Mouse (Mus musculus): ENCODE data around the gene Rapgef1. TPM values are rescaled to one million over a fixed set of nuclear protein-coding genes. Genes with fewer than 3 reads are reported as not detected.

Gene Rapgef1
- total and polyA plus RNA-seq, 2 experiments, result 11.8 to 25.3 TPM

GRCm38 (mm10) chr2:29648956-29649794 is 29.7 kb downstream of the Rapgef1 start:
- Histone ChIP-seq H3K4me1 (ENCODE audit: control insufficient read depth, insufficient read depth, low read length) (peaks cover 10% of the 10 kb centered on the region), H3K36me3 (ENCODE audit: control insufficient read depth, insufficient read depth, low read length) (no peaks in the 10 kb centered on the region), H3K27ac (replicated peaks; ENCODE audit: insufficient read depth, low read depth, low read length) (peak overlapping the region; percentile 77), H3K79me2 (ENCODE audit: control insufficient read depth, insufficient read depth, low read length) (peaks cover 56% of the 10 kb centered on the region; the same call in 1 of the 2 replicates), H3K4me3 (ENCODE audit: insufficient read depth, low read depth, low read length) (no peak overlapping the region), H3K9ac (ENCODE audit: low read depth, low read length) (no peak overlapping the region), H3K27me3 (ENCODE audit: control insufficient read depth, insufficient read depth, low read length) (no peaks in the 10 kb centered on the region)
- WGBS, result 68% methylated on average over 6 of the region's 6 CpGs
- DNase-seq (ENCODE audit: extremely low read depth, low read depth, low spot score), result peak; percentile 48
- TF ChIP-seq POLR2A (IDR thresholded peaks at IDR 0.05; ENCODE audit: extremely low read depth, insufficient read depth, low read length) (no peak), CTCF (IDR thresholded peaks at IDR 0.05; ENCODE audit: low read depth, low read length) (no peak)

GRCm38 (mm10) chr2:29649795-29650457 is 30.4 kb downstream of the Rapgef1 start:
- H3K9ac ChIP-seq (ENCODE audit: low read depth, low read length), result no peak overlapping the region
- H3K36me3 ChIP-seq (ENCODE audit: control insufficient read depth, insufficient read depth, low read length), result no peaks in the 10 kb centered on the region
- DNase-seq (ENCODE audit: extremely low read depth, low read depth, low spot score), result peak; percentile 72
- H3K27ac ChIP-seq (replicated peaks; ENCODE audit: insufficient read depth, low read depth, low read length), result peak overlapping the region; percentile 55
- TF ChIP-seq CTCF (IDR thresholded peaks at IDR 0.05; ENCODE audit: low read depth, low read length) (peak; percentile 41; the same call in 1 of the 2 replicates), POLR2A (IDR thresholded peaks at IDR 0.05; ENCODE audit: extremely low read depth, insufficient read depth, low read length) (no peak)
- H3K79me2 ChIP-seq (ENCODE audit: control insufficient read depth, insufficient read depth, low read length), result peaks cover 55% of the 10 kb centered on the region
- H3K27me3 ChIP-seq (ENCODE audit: control insufficient read depth, insufficient read depth, low read length), result no peaks in the 10 kb centered on the region
- peaks cover 10% of the 10 kb centered on the region for H3K4me1 ChIP-seq (ENCODE audit: control insufficient read depth, insufficient read depth, low read length)
- no peak overlapping the region for H3K4me3 ChIP-seq (ENCODE audit: insufficient read depth, low read depth, low read length)
- WGBS, result 51% methylated on average over 10 of the region's 10 CpGs

GRCm38 (mm10) chr2:29651876-29652275 is 32.4 kb downstream of the Rapgef1 start:
- Histone ChIP-seq H3K27ac (replicated peaks; ENCODE audit: insufficient read depth, low read depth, low read length) (no peak overlapping the region), H3K27me3 (ENCODE audit: control insufficient read depth, insufficient read depth, low read length) (no peaks in the 10 kb centered on the region), H3K9ac (ENCODE audit: low read depth, low read length) (no peak overlapping the region), H3K36me3 (ENCODE audit: control insufficient read depth, insufficient read depth, low read length) (no peaks in the 10 kb centered on the region), H3K4me3 (ENCODE audit: insufficient read depth, low read depth, low read length) (no peak overlapping the region), H3K4me1 (ENCODE audit: control insufficient read depth, insufficient read depth, low read length) (peaks cover 5% of the 10 kb centered on the region; the same call in 1 of the 2 replicates), H3K79me2 (ENCODE audit: control insufficient read depth, insufficient read depth, low read length) (peaks cover 58% of the 10 kb centered on the region)
- TF ChIP-seq POLR2A (IDR thresholded peaks at IDR 0.05; ENCODE audit: extremely low read depth, insufficient read depth, low read length) (no peak), CTCF (IDR thresholded peaks at IDR 0.05; ENCODE audit: low read depth, low read length) (no peak)
- DNase-seq (ENCODE audit: extremely low read depth, low read depth, low spot score), result no peak
- WGBS, result 86% methylated on average over 5 of the region's 5 CpGs

GRCm38 (mm10) chr2:29655433-29655832 is 35.9 kb downstream of the Rapgef1 start:
- Histone ChIP-seq H3K4me1 (ENCODE audit: control insufficient read depth, insufficient read depth, low read length) (peaks cover 6% of the 10 kb centered on the region; the same call in 1 of the 2 replicates), H3K9ac (ENCODE audit: low read depth, low read length) (no peak overlapping the region), H3K27me3 (ENCODE audit: control insufficient read depth, insufficient read depth, low read length) (no peaks in the 10 kb centered on the region), H3K36me3 (ENCODE audit: control insufficient read depth, insufficient read depth, low read length) (no peaks in the 10 kb centered on the region), H3K27ac (replicated peaks; ENCODE audit: insufficient read depth, low read depth, low read length) (no peak overlapping the region), H3K4me3 (ENCODE audit: insufficient read depth, low read depth, low read length) (no peak overlapping the region), H3K79me2 (ENCODE audit: control insufficient read depth, insufficient read depth, low read length) (peaks cover 64% of the 10 kb centered on the region)
- 88% methylated on average over 5 of the region's 5 CpGs for WGBS
- no peak for DNase-seq (ENCODE audit: extremely low read depth, low read depth, low spot score)
- TF ChIP-seq POLR2A (IDR thresholded peaks at IDR 0.05; ENCODE audit: extremely low read depth, insufficient read depth, low read length) (no peak), CTCF (IDR thresholded peaks at IDR 0.05; ENCODE audit: low read depth, low read length) (no peak)

GRCm38 (mm10) chr2:29656095-29656494 is 36.6 kb downstream of the Rapgef1 start:
- H3K9ac ChIP-seq (ENCODE audit: low read depth, low read length), result no peak overlapping the region
- no peak for DNase-seq (ENCODE audit: extremely low read depth, low read depth, low spot score)
- 78% methylated on average over 1 of the region's 1 CpGs for WGBS
- no peaks in the 10 kb centered on the region for H3K36me3 ChIP-seq (ENCODE audit: control insufficient read depth, insufficient read depth, low read length)
- TF ChIP-seq CTCF (IDR thresholded peaks at IDR 0.05; ENCODE audit: low read depth, low read length) (no peak), POLR2A (IDR thresholded peaks at IDR 0.05; ENCODE audit: extremely low read depth, insufficient read depth, low read length) (no peak)
- H3K27me3 ChIP-seq (ENCODE audit: control insufficient read depth, insufficient read depth, low read length), result no peaks in the 10 kb centered on the region
- no peak overlapping the region for H3K27ac ChIP-seq (replicated peaks; ENCODE audit: insufficient read depth, low read depth, low read length)
- H3K4me1 ChIP-seq (ENCODE audit: control insufficient read depth, insufficient read depth, low read length), result peaks cover 5% of the 10 kb centered on the region; the same call in 1 of the 2 replicates
- no peak overlapping the region for H3K4me3 ChIP-seq (ENCODE audit: insufficient read depth, low read depth, low read length)
- peaks cover 61% of the 10 kb centered on the region for H3K79me2 ChIP-seq (ENCODE audit: control insufficient read depth, insufficient read depth, low read length)
